Mouse (Mus musculus): ENCODE data around the gene Myod1. TPM values are rescaled to one million over a fixed set of nuclear protein-coding genes. Genes with fewer than 3 reads are reported as not detected.

Myod1 gene
- polyA plus RNA-seq (2014; fragmentation: Illumina TruSeq; extraction: RNeasy Lipid Tissue Mini Kit (QIAGEN cat#74804); ENCODE audit: low read depth, low replicate concordance) = not detected

DNA sequence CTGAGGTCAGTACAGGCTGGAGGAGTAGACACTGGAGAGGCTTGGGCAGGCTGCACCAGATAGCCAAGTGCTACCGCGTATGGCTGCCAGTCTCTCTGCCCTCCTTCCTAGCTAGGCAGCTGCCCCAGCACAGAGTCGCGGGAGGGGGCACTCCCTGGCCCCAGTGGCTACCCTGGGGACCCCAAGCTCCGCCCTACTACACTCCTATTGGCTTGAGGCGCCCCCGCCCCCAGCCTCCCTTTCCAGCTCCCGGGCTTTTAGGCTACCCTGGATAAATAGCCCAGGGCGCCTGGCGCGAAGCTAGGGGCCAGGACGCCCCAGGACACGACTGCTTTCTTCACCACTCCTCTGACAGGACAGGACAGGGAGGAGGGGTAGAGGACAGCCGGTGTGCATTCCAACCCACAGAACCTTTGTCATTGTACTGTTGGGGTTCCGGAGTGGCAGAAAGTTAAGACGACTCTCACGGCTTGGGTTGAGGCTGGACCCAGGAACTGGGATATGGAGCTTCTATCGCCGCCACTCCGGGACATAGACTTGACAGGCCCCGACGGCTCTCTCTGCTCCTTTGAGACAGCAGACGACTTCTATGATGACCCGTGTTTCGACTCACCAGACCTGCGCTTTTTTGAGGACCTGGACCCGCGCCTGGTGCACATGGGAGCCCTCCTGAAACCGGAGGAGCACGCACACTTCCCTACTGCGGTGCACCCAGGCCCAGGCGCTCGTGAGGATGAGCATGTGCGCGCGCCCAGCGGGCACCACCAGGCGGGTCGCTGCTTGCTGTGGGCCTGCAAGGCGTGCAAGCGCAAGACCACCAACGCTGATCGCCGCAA, at the start of gene Myod1:
Myod1 (plus strand) TSS at position 303 of the 836 bp plus-strand sequence.

DNA sequence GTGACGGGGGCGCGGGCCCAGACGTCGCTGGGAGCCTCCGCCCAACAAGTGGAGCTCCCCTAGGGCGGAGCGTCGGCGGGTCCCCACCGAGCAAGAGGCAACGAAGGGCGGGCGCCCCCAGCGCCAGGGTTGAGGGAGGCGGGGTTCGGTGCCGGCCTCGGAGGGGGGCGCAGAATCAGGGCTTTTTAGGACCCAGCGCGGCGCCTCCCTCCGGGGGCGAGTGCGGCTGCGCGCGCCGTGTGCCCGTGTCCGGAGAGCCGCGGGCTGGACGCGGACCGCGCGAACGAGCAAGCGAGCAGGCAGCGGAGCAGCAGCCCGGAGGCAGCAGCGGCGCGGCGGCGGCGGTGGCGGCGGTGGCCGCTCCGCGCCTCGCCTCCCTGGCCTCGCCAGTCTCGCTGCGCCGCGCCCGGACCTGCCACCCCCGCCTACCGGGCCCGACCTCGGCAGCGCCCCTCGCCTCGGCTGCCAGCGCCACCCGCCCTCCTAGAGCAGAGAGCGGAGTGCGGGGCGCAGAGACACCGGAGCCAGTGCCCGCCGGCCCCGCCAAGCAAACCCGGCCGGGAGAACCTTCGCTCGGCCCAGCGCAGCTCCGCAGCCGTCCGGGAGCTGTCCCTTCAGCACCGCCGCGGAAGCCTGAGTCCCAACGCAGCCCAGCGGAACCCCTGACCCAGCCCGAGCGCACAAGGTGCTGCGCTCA, 20.1 kb downstream of the Myod1 start, which contains the start of gene Kcnc1:
Kcnc1 (plus strand) TSS at position 267 of the 697 bp plus-strand sequence.

Other genes starting within 250 kb of the Myod1 start
- not detected for gene Abcc8, start 196.4 kb upstream of the Myod1 start, polyA plus RNA-seq (2014; fragmentation: Illumina TruSeq; extraction: RNeasy Lipid Tissue Mini Kit (QIAGEN cat#74804); ENCODE audit: low read depth, low replicate concordance)
- gene Ush1c, start 138.0 kb upstream of the Myod1 start, polyA plus RNA-seq (2014; fragmentation: Illumina TruSeq; extraction: RNeasy Lipid Tissue Mini Kit (QIAGEN cat#74804); ENCODE audit: low read depth, low replicate concordance) = 2.9 TPM
- gene Otog, start 135.5 kb upstream of the Myod1 start, polyA plus RNA-seq (2014; fragmentation: Illumina TruSeq; extraction: RNeasy Lipid Tissue Mini Kit (QIAGEN cat#74804); ENCODE audit: low read depth, low replicate concordance) = not detected
- not detected for gene Kcnc1, start 20.0 kb downstream of the Myod1 start, polyA plus RNA-seq (2014; fragmentation: Illumina TruSeq; extraction: RNeasy Lipid Tissue Mini Kit (QIAGEN cat#74804); ENCODE audit: low read depth, low replicate concordance)

Measured in kidney, adult 10 weeks (tissue).